Mouse (Mus musculus): ENCODE data around the gene Haspin. TPM values are rescaled to one million over a fixed set of nuclear protein-coding genes. Genes with fewer than 3 reads are reported as not detected.

Haspin gene
- polyA plus RNA-seq, 1 experiment from 2014 or later, result 7.3 TPM

DNA sequence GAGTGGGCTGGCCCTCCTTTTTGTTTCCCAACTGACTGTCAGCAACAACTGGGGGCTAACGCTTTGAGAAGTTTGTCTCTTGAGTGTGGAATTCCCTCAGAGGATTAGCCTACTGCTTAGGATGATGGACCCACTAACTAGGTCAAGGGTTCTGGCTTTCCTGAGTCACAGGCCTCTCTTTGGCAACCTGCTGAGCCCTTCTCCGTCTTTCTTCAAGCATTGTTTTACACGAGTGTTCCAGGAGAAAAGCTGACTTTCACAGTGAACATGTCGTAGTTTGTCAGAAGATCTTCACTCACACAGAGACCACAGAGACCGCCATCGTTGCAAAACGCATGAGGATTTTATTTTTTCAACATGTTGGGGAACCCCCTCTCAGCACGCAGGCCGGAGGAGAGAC, 10.1 kb upstream of the Haspin start:
- no peak overlapping the region for H3K4me3 ChIP-seq (replicated peaks; ENCODE audit: low read depth, low read length)
- no peaks in the 10 kb centered on the region for H3K4me1 ChIP-seq (replicated peaks; ENCODE audit: insufficient read depth, low read length)
- no peaks in the 10 kb centered on the region for H3K9me3 ChIP-seq (replicated peaks; ENCODE audit: low read length)
- ATAC-seq (replicated peaks; ENCODE audit: low FRiP score, low read depth), result no peak
- DNase-seq (ENCODE audit: low spot score), result no peak
- 81% methylated on average over 9 of the region's 9 CpGs for WGBS
- no peaks in the 10 kb centered on the region for H3K27me3 ChIP-seq (ENCODE audit: insufficient read depth, low read length)
- H3K9ac ChIP-seq (ENCODE audit: low read depth, low read length), result no peak overlapping the region
- no peak overlapping the region for H3K4me2 ChIP-seq (ENCODE audit: low read length)
- no peak for TF ChIP-seq CTCF (IDR thresholded peaks at IDR 0.05; ENCODE audit: low read depth)
- no peaks in the 10 kb centered on the region for H3K36me3 ChIP-seq (ENCODE audit: insufficient read depth, low read length)
- H3K27ac ChIP-seq, result no peak overlapping the region

DNA sequence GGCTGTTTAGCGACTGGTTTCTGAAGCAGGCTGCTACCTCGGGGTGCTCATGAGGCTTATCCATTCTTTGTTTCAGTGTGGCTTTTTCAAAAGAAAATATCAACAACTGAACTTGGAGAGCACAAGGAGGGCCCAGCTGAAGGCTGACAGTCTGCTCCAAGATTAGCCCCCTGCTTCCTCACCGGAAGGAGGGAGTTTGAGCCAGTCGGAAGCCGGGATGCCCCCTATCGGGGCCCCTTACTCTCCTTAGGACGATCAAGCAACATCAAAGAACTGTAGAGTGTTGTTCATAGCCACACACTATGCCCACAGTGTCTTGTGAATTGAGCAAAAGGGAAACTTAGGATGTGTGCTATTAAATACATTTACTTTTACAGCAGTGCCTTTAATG, 8.9 kb upstream of the Haspin start:
- Histone ChIP-seq H3K4me3 (replicated peaks; ENCODE audit: low read depth, low read length) (no peak overlapping the region), H3K4me1 (replicated peaks; ENCODE audit: insufficient read depth, low read length) (no peaks in the 10 kb centered on the region), H3K9ac (ENCODE audit: low read depth, low read length) (no peak overlapping the region), H3K27ac (no peak overlapping the region), H3K9me3 (replicated peaks; ENCODE audit: low read length) (no peaks in the 10 kb centered on the region), H3K4me2 (ENCODE audit: low read length) (no peak overlapping the region), H3K36me3 (ENCODE audit: insufficient read depth, low read length) (no peaks in the 10 kb centered on the region), H3K27me3 (ENCODE audit: insufficient read depth, low read length) (no peaks in the 10 kb centered on the region)
- DNase-seq (ENCODE audit: low spot score) (no peak), ATAC-seq (replicated peaks; ENCODE audit: low FRiP score, low read depth) (no peak)
- 50% methylated on average over 7 of the region's 7 CpGs for WGBS
- no peak for TF ChIP-seq CTCF (IDR thresholded peaks at IDR 0.05; ENCODE audit: low read depth)

DNA sequence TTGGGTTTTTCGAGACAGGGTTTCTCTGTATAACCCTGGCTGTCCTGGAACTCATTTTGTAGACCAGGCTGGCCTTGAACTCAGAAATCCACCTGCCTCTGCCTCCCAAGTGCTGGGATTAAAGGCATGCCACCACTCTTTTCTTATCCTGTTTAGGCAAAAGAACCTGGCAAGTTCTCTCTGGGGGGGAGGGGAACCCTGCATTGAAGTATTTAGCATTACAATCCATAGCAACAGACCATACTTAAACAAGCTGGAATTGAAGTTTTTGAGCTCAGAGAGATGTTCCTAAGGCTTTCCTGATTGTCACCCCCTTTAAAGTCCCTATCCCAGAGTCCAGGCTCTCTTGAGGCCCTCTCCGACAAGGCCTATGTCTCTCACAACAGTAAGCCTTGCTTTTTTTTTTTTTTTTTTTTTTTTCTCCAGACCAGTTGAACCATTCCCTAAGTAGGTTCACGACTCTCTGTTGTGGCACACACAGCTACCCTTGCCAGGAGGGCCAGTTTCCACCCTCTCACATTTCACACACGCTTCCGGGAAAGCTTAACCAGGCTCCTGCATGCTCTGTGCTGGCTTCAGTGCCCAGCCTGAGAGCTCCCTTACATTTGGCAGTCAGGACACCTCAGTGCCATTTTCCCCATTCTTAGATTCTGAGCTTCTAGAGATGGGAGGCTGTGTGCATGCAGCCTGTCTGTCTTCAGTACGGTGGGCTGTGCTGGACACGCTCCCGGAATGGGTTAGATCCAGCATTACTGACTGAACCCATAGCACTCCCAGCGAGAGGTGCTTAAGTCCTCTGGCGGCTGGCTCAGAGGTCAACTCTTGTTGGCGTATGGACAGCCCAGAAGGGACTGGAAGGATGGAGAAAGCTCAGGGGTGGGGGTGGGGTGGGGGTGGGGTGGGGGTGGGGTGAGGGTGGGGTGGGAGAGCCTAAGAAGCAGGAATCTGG, 8.2 kb upstream of the Haspin start:
- no peak for DNase-seq (ENCODE audit: low spot score)
- 46% methylated on average over 11 of the region's 11 CpGs for WGBS
- no peak overlapping the region for H3K4me2 ChIP-seq (ENCODE audit: low read length)

DNA sequence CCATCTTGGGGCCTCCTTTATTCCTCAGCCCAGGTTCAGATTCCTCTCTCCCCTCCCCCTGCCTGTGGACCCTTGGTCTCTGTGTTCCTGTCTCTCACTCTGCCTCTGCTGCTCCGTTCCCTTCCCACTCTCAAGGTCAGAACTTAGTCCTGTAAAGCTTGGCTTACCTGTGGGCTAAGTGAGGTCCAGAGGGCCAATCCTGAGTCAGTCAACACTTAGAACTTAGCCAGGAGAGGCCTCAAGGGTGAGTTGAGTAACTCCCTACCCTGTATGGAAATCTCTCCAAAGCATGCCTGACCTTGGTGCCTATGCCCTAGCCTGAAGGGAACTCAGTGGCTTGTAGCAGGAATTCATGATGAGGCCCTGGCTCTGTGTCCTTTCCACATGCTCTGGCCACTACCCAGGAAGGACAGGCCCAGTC, 6.2 kb upstream of the Haspin start:
- no peaks in the 10 kb centered on the region for H3K9me3 ChIP-seq (replicated peaks; ENCODE audit: low read length)
- H3K4me1 ChIP-seq (replicated peaks; ENCODE audit: insufficient read depth, low read length), result no peaks in the 10 kb centered on the region
- no peaks in the 10 kb centered on the region for H3K27me3 ChIP-seq (ENCODE audit: insufficient read depth, low read length)
- H3K4me2 ChIP-seq (ENCODE audit: low read length), result no peak overlapping the region
- DNase-seq (ENCODE audit: low spot score) (no peak), ATAC-seq (replicated peaks; ENCODE audit: low FRiP score, low read depth) (peak; percentile 13; the same call in 1 of the 2 replicates)
- no peak for TF ChIP-seq CTCF (IDR thresholded peaks at IDR 0.05; ENCODE audit: low read depth)
- no peak overlapping the region for H3K4me3 ChIP-seq (replicated peaks; ENCODE audit: low read depth, low read length)
- no peak overlapping the region for H3K27ac ChIP-seq
- H3K36me3 ChIP-seq (ENCODE audit: insufficient read depth, low read length), result no peaks in the 10 kb centered on the region
- H3K9ac ChIP-seq (ENCODE audit: low read depth, low read length), result no peak overlapping the region
- 89% methylated on average over 1 of the region's 1 CpGs for WGBS

More for the DNA sequence above, 8.2 kb upstream of the Haspin start:
- no peak for TF ChIP-seq CTCF (IDR thresholded peaks at IDR 0.05; ENCODE audit: low read depth)
- H3K27me3 ChIP-seq (ENCODE audit: insufficient read depth, low read length), result no peaks in the 10 kb centered on the region
- no peak overlapping the region for H3K27ac ChIP-seq
- no peak for ATAC-seq (replicated peaks; ENCODE audit: low FRiP score, low read depth)
- no peak overlapping the region for H3K4me3 ChIP-seq (replicated peaks; ENCODE audit: low read depth, low read length)
- no peak overlapping the region for H3K9ac ChIP-seq (ENCODE audit: low read depth, low read length)
- H3K9me3 ChIP-seq (replicated peaks; ENCODE audit: low read length), result no peaks in the 10 kb centered on the region
- H3K36me3 ChIP-seq (ENCODE audit: insufficient read depth, low read length), result no peaks in the 10 kb centered on the region
- no peaks in the 10 kb centered on the region for H3K4me1 ChIP-seq (replicated peaks; ENCODE audit: insufficient read depth, low read length)

DNA sequence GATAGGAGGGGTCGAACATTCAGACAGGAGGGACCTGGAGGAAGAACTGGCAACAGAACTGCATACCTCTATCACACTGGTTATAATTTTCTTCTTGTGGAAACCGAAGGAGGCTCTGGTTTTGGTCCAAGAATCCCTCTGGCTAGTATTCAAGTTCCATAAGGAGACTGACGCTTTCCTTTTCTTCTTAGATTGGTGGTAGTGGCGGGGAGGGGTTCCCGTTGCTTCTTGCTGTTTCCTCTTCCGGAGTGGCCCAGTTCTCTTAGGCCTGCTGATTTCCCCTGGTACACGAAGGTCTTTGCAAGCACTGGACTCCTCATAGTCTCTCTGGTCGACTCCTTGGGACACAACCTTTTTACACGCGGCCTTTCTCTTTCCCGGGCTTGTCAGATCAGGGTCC, 978 bp downstream of the Haspin start:
- Histone ChIP-seq H3K4me1 (replicated peaks; ENCODE audit: insufficient read depth, low read length) (peaks cover 10% of the 10 kb centered on the region; the same call in 1 of the 2 replicates), H3K4me2 (ENCODE audit: low read length) (peak overlapping the region; percentile 86), H3K9me3 (replicated peaks; ENCODE audit: low read length) (no peaks in the 10 kb centered on the region), H3K27me3 (ENCODE audit: insufficient read depth, low read length) (no peaks in the 10 kb centered on the region), H3K4me3 (replicated peaks; ENCODE audit: low read depth, low read length) (peak overlapping the region; percentile 90), H3K27ac (peak overlapping the region; percentile 20; the same call in 1 of the 2 replicates), H3K36me3 (ENCODE audit: insufficient read depth, low read length) (no peaks in the 10 kb centered on the region), H3K9ac (ENCODE audit: low read depth, low read length) (peak overlapping the region; percentile 82)
- ATAC-seq (replicated peaks; ENCODE audit: low FRiP score, low read depth) (no peak), DNase-seq (ENCODE audit: low spot score) (peak; percentile 66)
- 26% methylated on average over 11 of the region's 11 CpGs for WGBS
- no peak for TF ChIP-seq CTCF (IDR thresholded peaks at IDR 0.05; ENCODE audit: low read depth)

DNA sequence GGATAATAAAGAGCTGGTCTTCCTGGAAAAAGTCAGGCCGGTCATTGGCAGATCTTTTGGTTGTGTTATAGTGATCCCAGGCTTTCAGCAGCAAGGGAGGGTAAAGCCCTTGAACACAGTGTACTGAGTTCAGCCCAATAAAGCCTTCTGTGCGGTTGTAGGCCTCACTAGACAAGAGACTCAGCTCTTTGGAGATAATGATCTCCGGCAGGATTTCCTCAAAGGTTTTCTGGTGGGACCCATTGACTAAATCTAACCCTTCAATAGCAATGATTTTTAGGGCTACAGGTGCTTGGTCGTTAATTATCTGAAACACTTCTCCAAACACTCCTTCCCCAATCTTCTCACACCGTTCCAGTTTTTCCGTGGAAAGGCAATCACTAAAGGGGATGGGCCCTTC, 1.5 kb downstream of the Haspin start:
- no peaks in the 10 kb centered on the region for H3K9me3 ChIP-seq (replicated peaks; ENCODE audit: low read length)
- H3K4me2 ChIP-seq (ENCODE audit: low read length), result peak overlapping the region; percentile 86
- H3K4me1 ChIP-seq (replicated peaks; ENCODE audit: insufficient read depth, low read length), result peaks cover 10% of the 10 kb centered on the region; the same call in 1 of the 2 replicates
- H3K4me3 ChIP-seq (replicated peaks; ENCODE audit: low read depth, low read length), result peak overlapping the region; percentile 90
- H3K27ac ChIP-seq, result no peak overlapping the region
- H3K27me3 ChIP-seq (ENCODE audit: insufficient read depth, low read length), result no peaks in the 10 kb centered on the region
- 49% methylated on average over 6 of the region's 6 CpGs for WGBS
- ATAC-seq (replicated peaks; ENCODE audit: low FRiP score, low read depth) (no peak), DNase-seq (ENCODE audit: low spot score) (no peak)
- no peaks in the 10 kb centered on the region for H3K36me3 ChIP-seq (ENCODE audit: insufficient read depth, low read length)
- no peak for TF ChIP-seq CTCF (IDR thresholded peaks at IDR 0.05; ENCODE audit: low read depth)
- H3K9ac ChIP-seq (ENCODE audit: low read depth, low read length), result no peak overlapping the region; the same call in 1 of the 2 replicates

Data from kidney, postnatal 0 days (tissue).